Mouse (Mus musculus): ENCODE measurements at regions not wholly inside any gene's neighbourhood (a gene's known extent, or its start where the extent isn't known, plus 50 kb on each side); places are given as distances from the start of the nearest gene placed in this dataset.

DNA sequence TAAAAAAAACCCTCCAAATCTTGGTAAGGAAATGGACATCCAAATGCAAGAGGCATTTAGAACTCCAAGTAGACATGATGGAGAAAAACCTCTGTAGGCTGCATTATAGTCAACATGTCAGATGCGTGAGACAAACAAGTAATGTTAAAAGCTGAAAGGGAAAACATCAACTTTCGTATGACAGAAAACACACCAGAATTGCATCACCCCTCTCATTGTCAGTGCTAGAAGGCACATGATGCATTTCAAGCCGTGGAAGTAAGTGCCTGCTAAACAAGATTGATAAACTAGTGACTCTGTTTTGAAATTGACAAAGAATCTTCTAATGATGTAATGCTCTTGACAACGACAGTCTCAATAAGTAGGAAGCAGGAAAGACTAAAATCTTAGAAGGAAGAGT, 96.1 kb downstream of the Mbl2 start:
- 70% methylated on average over 4 of the region's 4 CpGs for WGBS
- H3K27me3 ChIP-seq (replicated peaks; ENCODE audit: control insufficient read depth, insufficient read depth, low read length): no peaks in the 10 kb centered on the region
- DNase-seq (ENCODE audit: low spot score): no peak
- H3K27ac ChIP-seq (ENCODE audit: low read depth, low read length): no peak overlapping the region
- no peak overlapping the region for H3K9ac ChIP-seq (ENCODE audit: low read depth, low read length)
- no peaks in the 10 kb centered on the region for H3K36me3 ChIP-seq (ENCODE audit: control insufficient read depth, insufficient read depth, low read length)
- H3K4me3 ChIP-seq (ENCODE audit: low read depth, low read length): no peak overlapping the region
- no peak overlapping the region for H3K4me2 ChIP-seq
- no peaks in the 10 kb centered on the region for H3K9me3 ChIP-seq (ENCODE audit: control insufficient read depth, low read length)
- H3K4me1 ChIP-seq (replicated peaks; ENCODE audit: control insufficient read depth, insufficient read depth, low read length): no peaks in the 10 kb centered on the region
- no peak for ATAC-seq (replicated peaks; ENCODE audit: low FRiP score)

DNA sequence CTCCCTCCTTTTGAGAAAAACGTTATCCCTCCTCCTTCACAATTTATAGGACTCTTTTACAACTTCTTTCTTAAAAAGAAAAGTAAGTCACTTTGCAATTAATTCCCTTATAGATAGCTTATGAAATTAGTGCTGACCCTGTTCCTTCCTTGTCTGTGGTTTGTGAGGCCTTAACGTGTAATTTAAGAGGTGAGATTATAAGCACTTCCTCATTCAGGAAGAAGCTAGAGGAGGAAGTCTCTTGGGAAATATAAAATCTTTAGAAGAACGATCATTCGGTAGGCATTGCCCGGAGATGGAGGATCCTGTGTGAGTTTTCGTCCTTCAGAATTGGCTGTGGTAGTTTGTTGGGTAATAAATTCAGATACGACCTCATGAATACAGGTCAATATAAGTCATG, 98.0 kb downstream of the Mbl2 start:
- Histone ChIP-seq H3K36me3 (ENCODE audit: control insufficient read depth, insufficient read depth, low read length) (no peaks in the 10 kb centered on the region), H3K4me1 (replicated peaks; ENCODE audit: control insufficient read depth, insufficient read depth, low read length) (no peaks in the 10 kb centered on the region), H3K4me2 (no peak overlapping the region), H3K9ac (ENCODE audit: low read depth, low read length) (no peak overlapping the region), H3K4me3 (ENCODE audit: low read depth, low read length) (no peak overlapping the region), H3K9me3 (ENCODE audit: control insufficient read depth, low read length) (no peaks in the 10 kb centered on the region), H3K27ac (ENCODE audit: low read depth, low read length) (no peak overlapping the region), H3K27me3 (replicated peaks; ENCODE audit: control insufficient read depth, insufficient read depth, low read length) (no peaks in the 10 kb centered on the region)
- WGBS: 71% methylated on average over 7 of the region's 7 CpGs
- no peak for DNase-seq (ENCODE audit: low spot score)
- ATAC-seq (replicated peaks; ENCODE audit: low FRiP score): no peak

DNA sequence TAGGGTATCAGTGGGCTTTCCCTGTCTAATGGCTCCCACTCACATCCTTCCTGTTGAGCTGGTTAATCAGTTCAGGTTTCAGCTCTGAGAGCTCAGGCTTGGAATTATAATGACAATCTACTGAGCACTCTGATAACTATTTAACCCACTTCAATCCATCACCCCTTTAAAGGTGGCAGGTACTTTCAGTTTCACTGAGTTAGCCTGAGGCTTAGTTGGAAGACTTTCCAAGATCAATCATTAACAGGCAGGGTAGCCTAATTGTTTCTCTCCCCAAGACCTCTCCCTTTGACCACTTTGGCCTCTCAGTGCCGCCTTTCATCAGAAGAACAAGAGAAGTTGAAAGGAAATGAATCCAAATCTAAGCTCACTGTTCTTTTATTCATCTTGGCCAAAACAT, 99.1 kb downstream of the Mbl2 start:
- 47% methylated on average over 1 of the region's 1 CpGs for WGBS
- ATAC-seq (replicated peaks; ENCODE audit: low FRiP score): no peak
- no peak for DNase-seq (ENCODE audit: low spot score)

DNA sequence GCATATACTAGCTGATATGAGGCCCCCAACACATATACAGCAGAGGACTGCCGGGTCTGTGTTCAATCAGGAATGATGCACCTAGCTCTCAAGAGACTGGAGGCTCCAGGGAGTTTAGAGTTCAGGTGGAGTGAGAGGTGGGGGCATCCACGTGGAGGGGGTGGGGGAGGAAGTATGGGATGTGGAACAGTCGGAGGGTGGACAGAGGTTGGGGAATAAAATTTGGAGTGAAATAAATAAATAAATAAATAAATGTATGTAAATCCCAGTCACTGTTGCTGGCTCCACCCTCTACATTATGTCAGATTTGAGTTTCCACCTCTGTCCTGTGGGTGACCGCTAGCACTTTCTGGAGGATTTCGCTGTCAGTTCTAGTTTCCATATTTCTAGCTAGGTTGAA, 111.7 kb downstream of the Mbl2 start:
- DNase-seq (ENCODE audit: low spot score): no peak
- no peak for ATAC-seq (replicated peaks; ENCODE audit: low FRiP score)
- Histone ChIP-seq H3K9me3 (ENCODE audit: control insufficient read depth, low read length) (no peaks in the 10 kb centered on the region), H3K9ac (ENCODE audit: low read depth, low read length) (no peak overlapping the region), H3K4me2 (no peak overlapping the region), H3K27ac (ENCODE audit: low read depth, low read length) (no peak overlapping the region), H3K4me3 (ENCODE audit: low read depth, low read length) (no peak overlapping the region), H3K36me3 (ENCODE audit: control insufficient read depth, insufficient read depth, low read length) (no peaks in the 10 kb centered on the region), H3K27me3 (replicated peaks; ENCODE audit: control insufficient read depth, insufficient read depth, low read length) (no peaks in the 10 kb centered on the region), H3K4me1 (replicated peaks; ENCODE audit: control insufficient read depth, insufficient read depth, low read length) (no peaks in the 10 kb centered on the region)
- WGBS: 74% methylated on average over 5 of the region's 5 CpGs

More for the DNA sequence above, 99.1 kb downstream of the Mbl2 start:
- H3K9me3 ChIP-seq (ENCODE audit: control insufficient read depth, low read length): no peaks in the 10 kb centered on the region
- no peaks in the 10 kb centered on the region for H3K27me3 ChIP-seq (replicated peaks; ENCODE audit: control insufficient read depth, insufficient read depth, low read length)
- no peak overlapping the region for H3K4me3 ChIP-seq (ENCODE audit: low read depth, low read length)
- H3K36me3 ChIP-seq (ENCODE audit: control insufficient read depth, insufficient read depth, low read length): no peaks in the 10 kb centered on the region
- H3K4me2 ChIP-seq: no peak overlapping the region
- H3K4me1 ChIP-seq (replicated peaks; ENCODE audit: control insufficient read depth, insufficient read depth, low read length): no peaks in the 10 kb centered on the region
- no peak overlapping the region for H3K27ac ChIP-seq (ENCODE audit: low read depth, low read length)
- H3K9ac ChIP-seq (ENCODE audit: low read depth, low read length): no peak overlapping the region

DNA sequence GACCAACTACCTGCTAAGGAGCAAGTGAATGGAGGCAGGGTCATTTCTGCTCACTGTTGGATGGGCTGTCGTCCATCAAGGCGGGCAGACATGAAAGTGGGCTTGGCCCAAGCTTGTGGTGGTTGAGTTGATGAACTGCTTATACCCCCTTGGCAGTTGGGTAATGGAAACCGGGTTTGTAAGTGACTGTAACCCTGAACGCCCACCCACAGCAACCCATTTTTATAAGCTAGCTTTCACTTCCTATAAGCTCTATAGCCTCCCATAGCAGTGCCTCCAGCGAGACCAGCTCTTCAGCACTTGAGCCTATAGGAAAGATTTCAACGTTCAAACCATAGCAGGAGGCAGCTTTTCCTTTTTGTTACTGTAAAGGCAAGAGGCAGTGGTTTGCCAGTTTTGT, 116.2 kb downstream of the Mbl2 start:
- Histone ChIP-seq H3K4me3 (ENCODE audit: low read depth, low read length) (no peak overlapping the region), H3K36me3 (ENCODE audit: control insufficient read depth, insufficient read depth, low read length) (no peaks in the 10 kb centered on the region)
- WGBS: 66% methylated on average over 6 of the region's 6 CpGs

DNA sequence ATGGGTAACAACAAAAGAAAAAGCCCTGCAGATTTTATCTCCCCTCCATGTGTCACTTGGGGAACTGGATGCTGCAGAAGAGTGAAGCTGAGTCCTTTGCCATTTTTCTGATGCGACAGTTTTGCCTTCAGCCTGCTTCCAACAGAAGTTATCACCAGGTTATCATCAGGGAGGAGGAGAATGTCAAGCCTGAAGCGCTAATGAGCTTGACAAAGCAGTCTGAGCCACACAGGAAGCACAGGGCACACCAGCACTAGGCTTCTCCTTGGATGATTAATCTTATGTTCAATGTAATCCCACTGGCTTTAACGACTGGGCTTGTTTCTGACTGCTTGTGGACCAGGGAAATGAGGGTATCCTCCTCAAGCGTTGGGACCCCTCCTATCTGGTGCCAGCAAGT, 122.2 kb downstream of the Mbl2 start:
- no peaks in the 10 kb centered on the region for H3K9me3 ChIP-seq (ENCODE audit: control insufficient read depth, low read length)
- no peaks in the 10 kb centered on the region for H3K27me3 ChIP-seq (replicated peaks; ENCODE audit: control insufficient read depth, insufficient read depth, low read length)
- no peak overlapping the region for H3K4me2 ChIP-seq
- no peaks in the 10 kb centered on the region for H3K4me1 ChIP-seq (replicated peaks; ENCODE audit: control insufficient read depth, insufficient read depth, low read length)
- DNase-seq (ENCODE audit: low spot score): no peak
- 17% methylated on average over 4 of the region's 4 CpGs for WGBS
- H3K27ac ChIP-seq (ENCODE audit: low read depth, low read length): no peak overlapping the region
- ATAC-seq (replicated peaks; ENCODE audit: low FRiP score): no peak
- no peaks in the 10 kb centered on the region for H3K36me3 ChIP-seq (ENCODE audit: control insufficient read depth, insufficient read depth, low read length)
- H3K4me3 ChIP-seq (ENCODE audit: low read depth, low read length): no peak overlapping the region
- H3K9ac ChIP-seq (ENCODE audit: low read depth, low read length): no peak overlapping the region

More for the DNA sequence above, 116.2 kb downstream of the Mbl2 start:
- DNase-seq (ENCODE audit: low spot score) (no peak), ATAC-seq (replicated peaks; ENCODE audit: low FRiP score) (no peak)
- H3K27me3 ChIP-seq (replicated peaks; ENCODE audit: control insufficient read depth, insufficient read depth, low read length): no peaks in the 10 kb centered on the region
- H3K27ac ChIP-seq (ENCODE audit: low read depth, low read length): no peak overlapping the region
- H3K9ac ChIP-seq (ENCODE audit: low read depth, low read length): no peak overlapping the region
- H3K9me3 ChIP-seq (ENCODE audit: control insufficient read depth, low read length): no peaks in the 10 kb centered on the region
- no peak overlapping the region for H3K4me2 ChIP-seq
- no peaks in the 10 kb centered on the region for H3K4me1 ChIP-seq (replicated peaks; ENCODE audit: control insufficient read depth, insufficient read depth, low read length)

DNA sequence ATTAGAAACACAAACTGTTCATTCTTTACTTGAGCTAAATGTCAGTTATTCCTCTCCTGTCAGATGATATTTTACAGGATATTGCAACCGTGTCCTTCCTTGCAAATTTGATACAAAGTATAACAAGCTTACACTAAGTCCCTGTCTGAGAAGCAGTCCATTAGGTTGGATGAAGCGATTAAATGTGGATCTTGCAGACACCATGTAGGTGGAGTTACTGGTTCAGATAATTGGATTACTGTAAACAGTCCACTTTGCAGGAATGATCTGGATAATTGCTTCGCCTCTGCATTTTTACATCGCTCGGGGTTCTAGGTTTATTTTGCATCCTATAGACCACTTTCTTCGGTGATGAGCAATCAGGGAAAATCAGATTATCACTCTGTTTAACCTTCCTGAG, 126.2 kb downstream of the Mbl2 start:
- H3K9me3 ChIP-seq (ENCODE audit: control insufficient read depth, low read length): no peaks in the 10 kb centered on the region
- H3K27me3 ChIP-seq (replicated peaks; ENCODE audit: control insufficient read depth, insufficient read depth, low read length): no peaks in the 10 kb centered on the region
- no peak overlapping the region for H3K4me2 ChIP-seq
- no peaks in the 10 kb centered on the region for H3K4me1 ChIP-seq (replicated peaks; ENCODE audit: control insufficient read depth, insufficient read depth, low read length)
- H3K27ac ChIP-seq (ENCODE audit: low read depth, low read length): no peak overlapping the region
- H3K9ac ChIP-seq (ENCODE audit: low read depth, low read length): no peak overlapping the region
- no peak for ATAC-seq (replicated peaks; ENCODE audit: low FRiP score)
- no peaks in the 10 kb centered on the region for H3K36me3 ChIP-seq (ENCODE audit: control insufficient read depth, insufficient read depth, low read length)
- WGBS: 67% methylated on average over 6 of the region's 6 CpGs
- DNase-seq (ENCODE audit: low spot score): no peak
- no peak overlapping the region for H3K4me3 ChIP-seq (ENCODE audit: low read depth, low read length)

DNA sequence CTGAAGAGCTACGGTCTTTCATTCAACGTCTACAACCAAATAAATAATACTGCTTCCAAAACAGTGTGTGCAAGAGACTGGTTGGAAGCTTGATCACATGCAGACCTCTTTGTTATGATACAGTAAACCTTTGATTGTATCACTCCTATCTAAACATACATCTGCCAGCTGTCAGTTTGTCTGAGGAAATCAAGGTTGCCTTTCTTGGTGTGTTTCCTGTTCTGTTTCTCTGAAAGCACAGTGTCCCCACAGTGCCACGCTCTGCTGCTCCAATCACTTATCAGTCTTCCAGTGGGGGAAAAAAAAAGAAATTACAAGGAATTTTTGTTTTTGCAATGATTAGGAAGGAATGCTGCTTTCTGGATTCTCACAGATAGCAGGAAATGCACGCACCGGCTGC, 139.2 kb downstream of the Mbl2 start:
- no peaks in the 10 kb centered on the region for H3K9me3 ChIP-seq (ENCODE audit: control insufficient read depth, low read length)
- 43% methylated on average over 5 of the region's 5 CpGs for WGBS
- H3K4me1 ChIP-seq (replicated peaks; ENCODE audit: control insufficient read depth, insufficient read depth, low read length): no peaks in the 10 kb centered on the region; the same call in 1 of the 2 replicates
- H3K27ac ChIP-seq (ENCODE audit: low read depth, low read length): no peak overlapping the region
- no peak overlapping the region for H3K9ac ChIP-seq (ENCODE audit: low read depth, low read length)
- no peaks in the 10 kb centered on the region for H3K36me3 ChIP-seq (ENCODE audit: control insufficient read depth, insufficient read depth, low read length)
- no peaks in the 10 kb centered on the region for H3K27me3 ChIP-seq (replicated peaks; ENCODE audit: control insufficient read depth, insufficient read depth, low read length)
- DNase-seq (ENCODE audit: low spot score) (no peak), ATAC-seq (replicated peaks; ENCODE audit: low FRiP score) (no peak)
- no peak overlapping the region for H3K4me2 ChIP-seq
- H3K4me3 ChIP-seq (ENCODE audit: low read depth, low read length): no peak overlapping the region

DNA sequence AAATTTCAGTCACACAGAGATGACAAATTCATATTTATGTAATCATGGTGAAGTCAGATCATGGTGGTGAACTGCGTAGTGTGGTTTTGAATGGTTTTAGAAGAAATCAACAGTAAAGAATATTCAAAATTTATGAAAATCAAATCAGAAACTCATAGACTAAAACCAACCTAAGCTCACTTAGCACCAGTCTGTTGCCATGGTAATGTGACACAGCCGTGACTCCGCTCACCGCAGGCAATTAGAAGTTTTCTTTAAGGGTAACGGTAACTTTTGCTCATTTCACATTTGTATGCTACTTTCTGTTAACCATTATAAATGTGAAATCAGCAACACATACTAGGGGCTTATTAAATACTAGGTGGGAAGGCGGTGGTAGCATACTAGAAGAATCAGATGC, 147.0 kb downstream of the Mbl2 start:
- Histone ChIP-seq H3K27ac (ENCODE audit: low read depth, low read length) (no peak overlapping the region), H3K9ac (ENCODE audit: low read depth, low read length) (no peak overlapping the region), H3K4me2 (no peak overlapping the region), H3K36me3 (ENCODE audit: control insufficient read depth, insufficient read depth, low read length) (no peaks in the 10 kb centered on the region), H3K4me3 (ENCODE audit: low read depth, low read length) (no peak overlapping the region), H3K27me3 (replicated peaks; ENCODE audit: control insufficient read depth, insufficient read depth, low read length) (no peaks in the 10 kb centered on the region), H3K9me3 (ENCODE audit: control insufficient read depth, low read length) (no peaks in the 10 kb centered on the region), H3K4me1 (replicated peaks; ENCODE audit: control insufficient read depth, insufficient read depth, low read length) (no peaks in the 10 kb centered on the region)
- no peak for DNase-seq (ENCODE audit: low spot score)
- WGBS: 75% methylated on average over 6 of the region's 6 CpGs
- no peak for ATAC-seq (replicated peaks; ENCODE audit: low FRiP score)
